Mouse (Mus musculus) mesoderm, embryonic 11.5 days (tissue): ENCODE measurements at regions not wholly inside any gene's neighbourhood (a gene's known extent, or its start where the extent isn't known, plus 50 kb on each side); places are given as distances from the start of the nearest gene placed in this dataset.

Experiments
- DNase-seq: peaks from one replicate; pipeline ENCODE4 v3.0.0-alpha.2; 2012; ENCODE audit warnings: low read depth, low spot score

DNA sequence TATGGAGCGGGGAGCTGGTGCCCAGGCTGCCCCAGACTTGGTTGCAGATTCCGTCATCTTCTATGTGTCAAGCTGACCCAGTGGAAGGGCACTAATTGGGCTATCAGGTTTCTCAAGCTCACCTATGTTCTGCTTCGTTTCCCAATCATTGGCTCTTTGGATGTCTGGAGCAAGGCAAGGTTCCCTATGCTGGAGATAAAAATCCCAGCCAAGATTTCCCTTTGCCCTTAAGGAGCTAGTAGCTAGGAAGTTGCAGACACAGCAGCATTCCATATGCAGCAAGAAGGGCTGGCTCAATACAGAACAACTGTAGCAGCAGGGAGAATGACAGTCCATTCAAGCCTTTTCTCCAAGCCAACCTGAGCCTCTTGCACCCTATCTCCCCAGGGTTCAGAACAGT, 159.2 kb upstream of the Zfp706 start:
- DNase-seq = no peak

DNA sequence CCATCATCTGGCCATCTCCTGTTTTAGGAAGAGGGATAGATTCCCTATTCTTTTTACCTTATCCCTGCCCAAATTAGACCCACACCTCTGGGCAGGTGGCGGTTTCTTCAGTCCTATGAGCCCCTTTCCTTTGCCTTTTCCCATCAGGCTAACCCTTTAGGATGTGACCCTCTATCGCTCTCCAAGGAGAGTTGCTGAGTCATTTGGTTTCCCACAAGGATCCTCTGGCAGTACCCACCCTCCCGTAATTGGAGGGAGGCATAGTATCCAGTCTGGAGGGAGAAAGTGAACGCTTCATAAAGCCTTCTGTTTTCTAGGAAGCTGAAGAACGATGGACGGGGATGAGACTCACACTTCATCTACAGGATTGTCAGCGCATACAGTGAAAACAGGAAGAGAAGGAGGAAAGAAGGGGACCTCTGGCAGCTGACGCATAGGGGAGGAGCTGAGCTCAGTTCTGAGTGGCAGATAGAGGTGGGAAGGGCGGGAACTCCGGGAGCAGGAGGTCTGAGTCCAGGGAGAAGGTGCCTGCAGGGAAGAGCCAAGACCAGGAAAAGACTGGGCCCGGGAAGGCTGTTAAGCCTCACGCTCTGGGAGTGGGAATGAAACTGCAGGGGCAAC, 158.4 kb upstream of the Zfp706 start:
- no peak for DNase-seq

DNA sequence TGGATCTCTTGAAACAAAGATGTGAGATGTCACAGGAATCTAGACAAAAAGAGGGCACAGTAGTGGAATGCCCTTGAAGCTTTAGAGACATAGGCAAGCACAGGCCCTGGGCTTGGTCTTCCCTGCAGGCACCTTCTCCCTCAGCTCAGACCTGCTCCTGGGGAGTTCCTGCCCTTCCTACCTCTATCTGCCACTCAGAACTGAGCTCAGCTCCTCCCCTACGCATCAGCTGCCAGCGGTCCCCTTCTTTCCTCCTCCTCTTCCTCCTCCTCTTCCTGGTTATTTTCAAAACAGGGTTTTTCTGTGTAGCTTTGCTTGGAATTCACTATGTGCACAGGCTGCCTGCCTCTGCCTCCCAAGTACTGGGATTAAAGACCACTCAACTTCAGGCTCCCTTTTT, 157.6 kb upstream of the Zfp706 start:
- no peak for DNase-seq

DNA sequence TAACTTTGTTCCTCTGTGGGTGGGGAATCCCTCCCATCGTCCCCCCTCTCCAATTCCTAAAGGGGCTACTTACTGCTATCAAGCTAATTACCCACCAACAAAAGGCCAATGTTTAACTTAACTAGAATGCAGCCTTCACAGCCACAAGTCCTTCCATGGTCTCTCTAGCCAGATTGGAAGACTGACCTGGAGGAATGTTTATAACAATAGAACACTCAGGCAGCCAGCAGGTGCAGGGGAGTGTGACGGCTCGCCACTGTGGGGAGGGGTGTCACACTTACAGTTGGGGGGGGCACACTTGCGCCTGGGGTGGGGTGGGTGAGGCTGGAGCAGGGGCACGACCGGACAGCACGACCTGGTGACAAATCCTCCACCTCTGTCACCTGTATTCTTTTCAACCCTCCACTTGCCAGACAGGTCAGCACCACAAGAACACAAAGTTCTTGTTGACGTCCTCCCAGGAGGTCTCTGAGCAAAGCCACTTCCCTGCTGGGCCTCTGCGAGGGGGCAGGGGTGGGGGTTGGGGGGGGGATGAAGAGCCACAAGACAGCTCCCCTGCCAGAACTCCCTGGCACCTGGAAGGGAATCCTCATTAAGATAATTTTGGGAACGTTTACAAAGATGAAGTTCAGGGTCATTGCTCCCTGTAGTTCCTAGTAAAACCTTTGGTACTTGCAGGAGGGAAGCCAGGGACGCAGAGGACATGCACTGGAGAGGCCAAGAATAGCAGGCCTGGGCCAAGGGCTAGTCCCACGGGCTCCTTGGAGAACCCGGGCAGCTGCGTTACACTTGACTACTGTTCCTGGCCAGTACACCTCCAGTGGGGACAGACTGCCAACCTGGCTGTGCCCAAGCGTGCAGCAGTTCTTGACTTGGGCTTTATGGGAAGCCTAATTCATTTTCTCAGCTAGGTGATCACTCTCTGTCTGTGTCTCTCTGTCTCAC, 156.9 kb upstream of the Zfp706 start:
- DNase-seq = no peak

DNA sequence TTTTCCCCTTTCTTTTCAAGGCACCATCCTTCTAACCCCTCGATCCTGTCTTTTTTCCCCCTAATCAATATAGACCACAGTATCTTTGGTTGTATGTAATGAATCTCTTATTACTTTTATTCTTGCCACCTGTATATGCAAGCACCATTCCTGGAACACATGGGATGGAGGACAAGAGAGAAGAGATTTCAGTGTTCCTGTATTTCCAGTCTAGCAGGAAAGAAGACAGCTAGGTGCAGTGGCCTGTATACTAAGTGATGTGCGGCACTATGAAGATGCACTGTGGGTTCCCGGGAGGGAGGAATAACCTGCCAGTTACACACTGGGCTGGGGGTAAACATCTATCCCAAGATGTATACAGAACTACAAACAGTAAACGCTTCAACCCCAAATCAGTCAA, 152.4 kb upstream of the Zfp706 start:
- DNase-seq = no peak

DNA sequence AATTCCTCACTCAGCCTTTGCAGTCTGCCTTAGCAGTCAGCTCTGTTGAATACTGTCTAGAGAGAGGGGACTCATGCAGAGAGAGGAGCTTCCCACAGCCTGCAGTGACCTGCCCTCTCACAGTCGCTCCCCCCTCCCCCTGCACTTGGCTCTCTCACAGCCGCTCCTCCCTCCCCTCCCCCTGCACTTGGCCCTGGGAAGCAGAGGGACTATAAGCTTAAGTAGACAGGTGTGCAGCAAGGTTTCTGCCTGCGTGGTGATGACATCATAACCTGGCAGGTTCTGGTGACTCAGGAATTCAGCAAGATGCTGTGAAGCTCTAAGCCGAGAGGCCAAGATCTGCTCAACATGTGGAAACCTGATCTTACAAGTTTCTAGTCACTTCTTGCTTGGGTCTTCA, 151.8 kb upstream of the Zfp706 start:
- peak; percentile 23 for DNase-seq

DNA sequence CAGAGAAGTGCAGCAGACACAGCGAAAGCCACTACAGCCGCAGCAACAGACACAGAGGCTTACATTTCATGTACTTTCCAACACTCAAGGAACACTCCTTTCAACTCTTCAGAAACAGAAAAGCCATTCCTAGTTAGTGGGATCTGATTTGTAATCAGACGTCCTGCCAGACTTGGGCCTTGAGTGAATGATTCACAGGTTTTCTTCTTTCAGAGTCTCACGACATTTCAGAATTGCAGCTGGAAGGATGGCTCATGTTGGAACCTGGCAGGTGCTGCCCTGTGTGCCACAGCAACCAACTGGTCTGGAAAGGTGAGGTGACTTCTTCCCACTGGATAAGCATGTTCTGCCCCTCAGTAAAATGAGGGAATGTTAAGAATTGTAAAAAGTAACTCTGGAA, 149.8 kb upstream of the Zfp706 start:
- no peak for DNase-seq

DNA sequence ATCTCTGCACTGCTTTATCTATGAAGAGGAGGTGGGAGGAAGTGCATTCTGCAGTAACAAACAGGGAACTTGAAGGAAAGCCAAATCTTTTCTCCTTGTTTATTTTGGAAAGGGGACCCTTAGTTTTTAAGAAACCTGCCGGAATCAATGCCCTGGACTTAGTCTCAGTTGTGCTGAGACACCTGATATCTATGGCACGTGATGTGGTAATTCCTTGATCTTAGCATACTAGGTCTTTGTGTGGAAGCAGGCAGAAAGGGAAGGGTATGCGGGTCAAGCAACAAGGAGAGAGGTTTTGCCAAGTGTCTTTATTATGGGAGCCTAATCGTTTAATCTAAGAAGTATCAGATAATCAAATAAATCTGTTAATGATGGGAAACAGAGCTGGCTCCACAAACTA, 147.4 kb upstream of the Zfp706 start:
- DNase-seq = no peak

DNA sequence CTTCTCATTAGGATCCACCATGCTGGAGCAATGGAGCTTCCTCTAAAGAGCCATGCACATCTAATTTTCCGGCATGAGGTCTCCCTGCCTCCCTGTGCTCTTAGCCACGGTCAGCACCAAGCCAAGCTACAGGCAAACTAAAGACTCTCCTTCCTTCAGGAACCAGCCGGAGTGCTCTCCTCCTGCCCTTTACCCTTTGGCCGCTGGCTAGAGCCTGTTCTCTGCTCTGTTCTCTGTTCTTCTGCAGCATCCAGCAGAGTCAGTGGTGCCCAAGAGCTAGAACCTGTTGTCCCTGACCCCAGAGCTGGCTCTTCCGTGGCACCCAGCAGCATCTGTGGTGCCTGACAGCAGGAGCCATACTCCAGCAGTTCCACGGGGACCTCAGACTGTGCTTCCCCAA, 145.6 kb upstream of the Zfp706 start:
- DNase-seq = no peak

DNA sequence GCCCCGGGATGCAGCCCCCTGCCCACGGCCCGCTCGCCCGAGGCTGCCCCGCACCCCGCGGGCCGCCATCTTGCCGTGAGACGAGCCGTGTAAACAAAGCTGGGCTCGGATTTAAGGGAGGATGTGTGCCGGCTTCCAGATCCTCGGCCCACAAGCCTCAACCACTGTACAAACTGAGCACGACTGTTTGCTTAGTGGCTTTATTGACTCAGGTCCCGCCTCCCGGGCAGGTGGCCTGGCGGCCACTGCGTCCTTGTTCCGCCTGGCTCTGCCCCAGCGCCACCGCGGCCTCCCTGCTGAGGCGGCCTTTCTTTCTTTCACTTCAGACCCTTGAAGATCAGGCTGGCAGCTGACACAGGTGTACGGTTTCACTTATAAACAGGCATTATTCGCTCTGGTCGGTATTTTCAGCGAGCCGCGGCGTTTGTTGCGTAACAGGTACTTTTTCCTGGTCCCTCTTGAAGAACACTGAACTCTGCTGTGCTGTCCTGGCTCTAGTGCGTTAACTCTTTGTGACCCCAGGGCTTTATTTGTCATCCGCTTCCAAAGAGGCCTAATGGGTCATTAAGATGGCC, 128.1 kb upstream of the Zfp706 start:
- DNase-seq = peak; percentile 62

DNA sequence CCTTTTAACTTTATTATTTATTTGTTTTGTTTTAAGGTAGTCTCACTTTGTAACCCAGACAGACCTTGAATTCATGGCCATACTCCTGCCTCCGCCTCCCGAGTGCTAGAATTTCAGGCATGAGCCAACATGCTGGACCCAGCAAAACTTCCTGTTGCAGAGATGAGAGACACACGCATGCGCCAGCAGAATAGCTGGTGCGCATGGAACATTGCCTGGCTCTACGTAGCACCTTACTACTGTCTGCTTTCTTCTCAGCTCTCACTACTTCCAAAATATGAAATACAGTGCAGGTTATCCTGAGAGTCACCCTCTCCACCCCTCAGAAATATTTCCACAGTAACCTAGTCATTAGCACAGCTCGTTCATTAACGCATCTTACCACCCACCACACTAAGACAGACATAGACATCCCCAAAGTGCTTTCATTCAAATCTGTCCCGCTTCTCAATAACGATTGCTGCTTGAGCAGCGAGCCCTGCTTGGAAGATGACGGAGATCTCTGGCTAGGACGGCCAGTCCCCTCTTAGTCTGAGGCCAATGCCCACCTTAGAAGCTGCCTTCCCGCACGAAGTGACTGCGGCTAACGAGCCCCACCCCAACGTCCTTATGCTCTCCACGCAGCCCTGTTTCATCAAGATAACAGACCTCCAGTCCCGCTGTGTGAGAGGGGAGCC, 127.5 kb upstream of the Zfp706 start:
- no peak for DNase-seq

DNA sequence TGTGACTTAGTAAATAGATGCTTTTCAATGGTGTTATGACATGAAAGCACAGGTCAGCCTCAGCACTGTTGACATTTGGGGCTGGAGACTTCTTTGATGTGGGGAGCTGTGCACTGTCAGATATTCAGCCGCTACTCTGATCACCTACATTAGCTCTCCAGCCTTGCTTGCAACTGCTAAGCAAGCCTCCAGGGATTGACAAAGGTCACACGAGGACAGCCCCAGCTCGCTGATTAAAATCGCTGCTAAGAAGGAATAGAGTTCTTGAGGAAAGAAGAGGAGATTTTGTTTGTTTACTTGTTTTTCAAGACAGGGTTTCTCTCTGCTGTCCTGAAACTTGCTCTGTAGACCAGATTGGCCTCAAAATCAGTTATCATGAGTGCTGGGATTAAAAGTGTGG, 126.8 kb upstream of the Zfp706 start:
- no peak for DNase-seq

DNA sequence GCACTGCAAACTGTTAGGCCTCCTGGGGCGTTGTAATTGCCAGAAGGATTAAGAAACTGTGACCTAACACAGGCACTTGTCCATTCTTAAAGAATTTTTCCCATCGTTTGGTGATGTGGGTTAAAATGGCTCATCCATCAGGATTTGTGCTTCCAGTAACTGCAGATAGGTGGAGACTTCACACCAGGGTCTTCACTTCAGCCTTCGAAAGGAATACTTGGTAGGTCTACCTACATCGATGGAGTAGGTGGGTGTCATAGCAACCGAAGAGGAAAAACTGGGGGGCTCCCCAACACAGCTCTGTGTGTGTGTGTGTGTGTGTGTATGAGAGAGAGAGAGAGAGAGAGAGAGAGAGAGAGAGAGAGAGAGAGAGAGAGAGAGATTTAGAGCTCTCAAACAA, 126.3 kb upstream of the Zfp706 start:
- DNase-seq = no peak

DNA sequence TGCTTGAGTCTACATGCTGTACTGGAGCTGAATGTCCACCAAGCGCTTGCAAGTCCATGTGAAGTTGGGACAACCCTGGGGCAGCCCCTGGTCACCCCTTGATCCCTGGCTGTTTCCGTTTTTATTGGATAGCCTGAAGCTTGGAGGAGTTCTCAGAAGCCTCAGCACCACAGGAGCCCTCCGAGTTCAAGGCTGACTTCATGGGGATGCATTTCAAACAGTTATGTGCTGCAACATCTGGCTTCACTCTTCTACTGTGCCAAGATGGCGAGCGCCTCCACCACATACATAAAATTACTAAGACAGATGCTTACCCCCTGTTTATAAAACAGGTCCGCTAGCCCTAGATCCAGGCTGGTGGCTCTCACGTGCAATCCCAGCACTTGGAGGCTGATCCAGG, 120.1 kb upstream of the Zfp706 start:
- peak; percentile 43 for DNase-seq

DNA sequence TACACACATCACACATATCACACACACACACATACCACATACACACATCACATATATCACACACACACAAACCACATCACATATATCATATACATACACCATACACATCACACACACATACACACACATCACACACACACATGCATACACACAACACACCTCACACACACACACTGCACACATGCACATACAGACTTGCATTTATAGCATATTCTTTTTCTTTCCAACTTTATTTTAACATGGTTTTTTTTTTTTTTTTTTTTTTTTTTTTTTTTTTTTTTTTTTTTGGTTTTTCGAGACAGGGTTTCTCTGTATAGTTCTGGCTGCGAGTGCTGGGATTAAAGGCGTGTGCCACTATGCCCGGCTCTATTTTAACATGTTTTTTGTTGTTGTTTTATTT, 119.6 kb upstream of the Zfp706 start:
- DNase-seq = no peak

DNA sequence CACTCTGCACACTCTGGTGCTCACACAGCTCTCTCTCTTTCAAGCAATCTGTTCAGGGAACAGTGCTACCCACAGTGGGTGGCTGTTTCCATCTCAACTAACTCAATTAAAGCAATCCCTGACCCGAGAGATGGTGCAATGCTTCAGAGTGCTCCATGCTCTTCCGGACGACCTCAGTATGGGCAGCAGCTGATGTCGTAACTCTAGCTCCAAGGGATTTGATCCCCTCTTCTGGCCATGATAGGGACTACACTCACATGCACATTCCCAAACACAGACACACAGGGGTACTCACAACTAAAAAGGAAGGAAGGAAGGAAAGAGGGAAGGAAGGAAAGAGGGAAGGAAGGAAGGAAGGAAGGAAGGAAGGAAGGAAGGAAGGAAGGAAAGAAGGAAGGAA, 118.2 kb upstream of the Zfp706 start:
- no peak for DNase-seq

DNA sequence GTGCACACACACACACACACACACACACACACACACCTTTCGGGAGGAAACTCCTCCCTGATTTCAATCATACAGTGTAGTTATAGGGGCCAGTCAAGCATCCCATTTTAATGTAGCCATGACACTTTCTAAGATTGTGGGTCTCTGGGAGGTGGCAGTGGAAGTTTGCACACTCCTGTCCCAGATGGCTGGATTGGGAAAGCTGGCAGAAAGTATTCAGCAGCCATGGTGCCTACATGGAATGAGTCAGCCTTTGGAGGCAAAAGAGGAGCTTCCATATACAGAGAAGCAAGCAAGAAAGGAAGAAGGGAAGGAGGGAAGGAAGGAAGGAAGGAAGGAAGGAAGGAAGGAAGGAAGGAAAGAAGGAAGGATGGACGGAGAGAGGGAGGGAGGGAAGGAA, 117.4 kb upstream of the Zfp706 start:
- DNase-seq = no peak

DNA sequence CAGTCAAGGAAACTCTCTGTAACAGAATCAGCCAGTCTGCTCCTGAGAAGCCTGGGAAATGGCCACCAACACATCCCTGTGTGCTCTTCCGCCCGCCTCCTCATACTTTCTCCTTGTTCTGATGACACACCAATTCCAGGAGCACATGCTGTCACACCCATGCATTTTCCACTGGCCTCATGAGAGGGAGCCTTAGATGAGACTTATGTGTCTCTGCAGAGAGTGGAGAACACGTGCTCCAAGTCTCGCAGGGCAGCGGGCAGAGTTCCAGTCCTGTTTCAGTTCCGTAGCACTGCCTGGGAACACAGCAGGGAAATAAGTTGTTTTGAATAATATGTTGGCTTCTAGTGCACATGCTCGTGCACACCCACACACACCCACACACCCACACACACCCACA, 116.7 kb upstream of the Zfp706 start:
- DNase-seq = no peak

DNA sequence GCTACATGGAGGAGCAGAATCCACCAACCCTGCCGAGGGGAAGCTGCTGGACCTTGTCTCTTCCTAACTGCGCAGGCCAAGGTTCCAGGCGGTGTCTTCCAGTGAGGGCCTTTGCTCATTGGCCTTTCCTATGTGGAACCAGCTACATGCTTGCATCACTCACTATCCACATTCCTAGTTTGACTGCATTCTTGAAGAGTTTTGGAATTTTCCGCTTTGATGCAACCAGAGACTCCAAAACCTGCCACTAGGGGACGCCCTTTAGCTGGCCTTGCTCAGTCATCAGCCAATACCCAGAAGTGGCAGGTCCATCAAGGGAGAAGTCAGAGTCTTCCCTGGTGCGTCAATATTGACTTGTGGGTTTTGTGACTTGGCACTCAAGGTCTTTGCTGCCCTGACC, 112.8 kb upstream of the Zfp706 start:
- DNase-seq = peak; percentile 90

DNA sequence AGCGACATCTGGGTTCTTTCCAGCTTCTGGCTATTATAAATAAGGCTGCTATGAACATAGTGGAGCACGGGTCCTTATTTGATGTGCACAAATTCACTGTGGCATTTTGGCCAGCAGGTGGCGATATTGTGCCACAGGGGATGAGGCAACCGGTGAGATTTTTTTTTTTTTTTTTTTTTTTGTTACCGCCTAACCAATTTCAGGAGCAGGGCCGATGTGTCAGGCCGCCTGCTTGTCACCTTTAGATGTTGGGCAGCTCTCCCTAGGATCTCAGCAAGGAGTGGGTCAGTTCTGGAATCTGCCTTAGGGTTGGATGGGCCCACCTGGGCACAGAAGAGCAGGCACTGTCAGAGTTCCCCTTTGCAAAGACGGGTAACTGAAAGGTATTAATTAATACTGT, 106.5 kb upstream of the Zfp706 start:
- peak; percentile 89 for DNase-seq

DNA sequence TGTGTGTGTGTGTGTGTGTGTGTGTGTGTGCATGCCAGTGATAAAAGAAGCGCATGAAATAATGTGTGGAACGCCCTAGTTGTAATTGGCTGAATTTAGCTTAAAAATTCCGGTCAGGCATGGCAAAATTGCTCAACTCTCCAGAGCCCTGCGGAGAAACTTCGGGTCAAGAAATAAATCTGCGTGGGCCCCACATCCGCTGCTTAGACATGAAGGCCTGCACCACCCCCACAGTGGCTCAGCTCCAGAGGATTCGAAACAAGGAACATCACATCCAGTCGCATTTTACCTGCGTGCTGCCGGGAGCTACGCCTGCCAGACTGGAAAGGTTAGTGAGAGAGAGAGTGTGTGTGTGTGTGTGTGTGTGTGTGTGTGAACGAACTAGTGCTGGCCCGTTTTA, 102.9 kb upstream of the Zfp706 start:
- no peak for DNase-seq

DNA sequence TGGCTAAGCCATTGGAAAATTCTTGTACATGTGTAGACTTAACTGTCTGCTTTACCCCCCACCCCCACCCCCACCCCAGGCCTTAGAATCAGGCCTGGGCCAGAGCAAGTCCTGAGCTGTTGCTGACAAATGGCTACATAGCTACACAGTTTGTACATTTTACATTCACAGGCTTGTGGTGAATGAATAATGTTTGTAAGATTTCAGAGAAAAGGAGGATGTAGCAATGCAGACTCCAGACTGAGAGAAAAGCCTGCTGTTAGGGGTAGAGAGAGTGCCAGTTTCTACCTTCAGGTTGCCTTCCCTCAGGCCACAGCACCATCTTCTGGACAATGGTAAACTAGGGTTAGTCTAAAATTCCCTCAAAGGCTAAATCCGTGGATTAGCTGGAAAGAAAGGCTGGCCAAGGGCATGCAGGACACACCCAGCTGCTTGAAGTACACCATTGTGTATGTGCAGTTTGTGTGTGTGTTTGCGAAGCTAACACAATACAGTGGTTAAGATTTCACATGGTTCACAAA, 94.5 kb upstream of the Zfp706 start:
- no peak for DNase-seq
